Mouse (Mus musculus): Measurements from ENCODE around the gene Gm49510. TPM values are rescaled to one million over a fixed set of nuclear protein-coding genes. Genes with fewer than 3 reads are reported as not detected.
A peak's percentile ranks its signal among the peaks of the same experiment; 100 is the strongest.
"Not testable (repeated sequence)": the region's sequence is repeated elsewhere in the genome, so short reads cannot be mapped to it uniquely, and the experiment has no call there.

The Gm49510 gene
- polyA plus RNA-seq, 1 experiment from 2014 or later = not detected

DNA sequence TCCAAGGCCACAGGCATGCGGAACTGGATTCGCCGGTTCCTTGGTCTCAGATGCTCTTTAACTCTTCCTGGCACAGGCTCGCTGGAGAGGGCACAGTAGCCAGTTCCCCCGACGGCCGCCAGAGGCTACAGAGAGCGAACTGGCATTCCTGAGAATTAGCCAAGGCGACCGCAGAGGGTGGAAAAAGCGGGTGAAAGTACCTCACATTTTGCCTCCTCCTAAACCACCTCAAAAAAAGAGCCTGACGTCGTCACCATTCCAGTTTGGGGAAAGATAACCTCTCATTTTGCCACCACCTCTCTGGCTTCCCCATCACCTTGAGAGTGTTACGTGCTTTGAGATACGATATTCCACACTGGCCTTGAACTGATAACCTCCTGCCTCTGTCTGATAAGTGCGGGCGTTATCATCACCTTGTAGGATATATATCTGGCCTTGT lies 23.2 kb upstream of the Gm49510 start:
- 3% methylated on average over 17 of the region's 17 CpGs for WGBS
- peak overlapping the region; percentile 94 for H3K9ac ChIP-seq (ENCODE audit: low read depth, low read length)
- peaks cover 24% of the 10 kb centered on the region for H3K4me1 ChIP-seq (ENCODE audit: control insufficient read depth, insufficient read depth, low read length)
- ATAC-seq = peak; percentile 46
- peaks cover 4% of the 10 kb centered on the region; the same call in 1 of the 2 replicates for H3K36me3 ChIP-seq (ENCODE audit: control insufficient read depth, insufficient read depth, low read length)
- H3K27ac ChIP-seq (ENCODE audit: low read length) = peak overlapping the region; percentile 97
- H3K4me3 ChIP-seq (ENCODE audit: low read depth, low read length) = peak overlapping the region; percentile 78
- no peaks in the 10 kb centered on the region for H3K27me3 ChIP-seq (ENCODE audit: control insufficient read depth, insufficient read depth, low read depth, low read length)
- H3K9me3 ChIP-seq (replicated peaks; ENCODE audit: control insufficient read depth, low read length, poor library complexity, severe bottlenecking) = no peaks in the 10 kb centered on the region
- H3K4me2 ChIP-seq (ENCODE audit: low read length) = peak overlapping the region; percentile 75

DNA sequence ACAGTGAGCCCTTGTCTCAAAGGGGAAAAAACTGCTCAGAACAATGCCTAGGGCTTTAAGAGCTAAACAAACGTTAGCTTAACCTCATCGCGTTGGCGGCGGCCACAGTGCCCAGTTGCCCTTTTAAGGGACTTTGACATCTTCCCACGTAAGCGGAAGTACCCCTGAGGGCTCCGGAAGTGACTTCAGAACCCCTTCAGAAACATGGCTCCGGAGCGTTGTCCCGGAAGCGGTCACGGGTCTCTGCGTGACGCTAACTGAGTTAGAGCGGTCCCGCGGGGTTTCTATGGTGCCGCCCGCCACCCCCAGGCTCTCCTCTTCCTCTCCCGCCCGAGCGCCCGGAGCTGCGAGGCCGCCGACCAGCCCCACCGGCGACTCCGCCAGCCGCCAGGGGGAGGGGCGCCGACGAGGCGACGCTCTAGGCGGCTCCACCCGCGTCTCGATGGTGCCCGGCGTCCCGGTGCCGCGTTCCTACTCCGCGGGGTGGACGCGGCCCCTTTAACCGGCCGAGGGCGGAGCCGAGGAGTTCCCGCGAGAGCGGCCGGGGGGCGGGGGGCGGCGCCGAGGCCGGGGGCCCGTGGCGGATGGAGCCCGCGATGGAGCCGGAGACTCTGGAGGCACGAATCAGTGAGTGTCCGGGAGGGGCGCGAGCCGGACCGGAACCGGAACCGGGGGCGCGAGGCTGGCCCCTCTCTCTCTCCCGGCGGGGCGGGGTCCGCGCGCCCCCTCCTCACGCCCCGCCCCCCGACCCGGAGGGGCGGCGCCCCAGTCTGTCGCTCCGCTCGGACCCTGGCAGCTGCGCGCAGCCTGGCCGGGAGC lies 22.3 kb upstream of the Gm49510 start, which contains the start of gene Gga1:
Gene Gga1 (plus strand): TSS at position 200 of the 819 bp plus-strand sequence.
- Histone ChIP-seq H3K4me2 (ENCODE audit: low read length) (peak within 1 kb of the TSS; percentile 97), H3K4me1 (ENCODE audit: control insufficient read depth, insufficient read depth, low read length) (peaks cover 24% of the 10 kb centered on the region), H3K4me3 (ENCODE audit: low read depth, low read length) (peak within 1 kb of the TSS; percentile 78), H3K9me3 (replicated peaks; ENCODE audit: control insufficient read depth, low read length, poor library complexity, severe bottlenecking) (no peaks in the 10 kb centered on the region), H3K9ac (ENCODE audit: low read depth, low read length) (peak within 1 kb of the TSS; percentile 94), H3K27ac (ENCODE audit: low read length) (peak within 1 kb of the TSS; percentile 97), H3K27me3 (ENCODE audit: control insufficient read depth, insufficient read depth, low read depth, low read length) (no peaks in the 10 kb centered on the region), H3K36me3 (ENCODE audit: control insufficient read depth, insufficient read depth, low read length) (peaks cover 12% of the 10 kb centered on the region)
- under 1% methylated on average over 59 of the region's 95 CpGs for WGBS
- peak; percentile 85 for ATAC-seq

DNA sequence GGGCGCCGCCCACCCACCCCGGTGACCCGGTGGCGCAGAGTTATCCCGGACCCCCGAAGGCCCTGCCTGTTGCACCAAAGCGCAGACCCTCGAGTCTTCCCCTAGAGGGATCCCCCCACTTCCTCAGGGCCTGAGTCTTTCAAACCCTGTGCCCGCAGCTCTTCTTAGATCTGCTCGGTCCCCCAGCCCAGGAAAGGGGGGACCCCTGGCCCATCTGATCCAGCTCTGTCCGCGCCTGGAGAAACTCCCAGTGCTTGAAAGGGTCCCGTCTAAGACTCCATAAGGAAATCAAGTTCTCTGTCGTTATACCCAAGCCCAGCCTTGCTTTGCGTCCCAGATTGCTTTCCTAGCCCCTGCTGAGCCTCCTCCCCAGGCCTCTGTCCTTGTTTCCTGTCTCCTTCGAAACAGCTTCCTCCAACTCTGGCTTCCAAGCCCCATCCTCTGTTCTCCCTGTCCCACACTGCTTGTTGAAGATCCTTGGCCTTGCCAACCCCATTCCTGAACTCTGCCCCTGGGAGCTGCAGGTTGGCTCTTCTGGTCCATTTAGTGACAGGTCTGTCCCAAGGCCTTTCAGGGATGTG lies 21.6 kb upstream of the Gm49510 start:
- WGBS = under 1% methylated on average over 17 of the region's 17 CpGs

DNA sequence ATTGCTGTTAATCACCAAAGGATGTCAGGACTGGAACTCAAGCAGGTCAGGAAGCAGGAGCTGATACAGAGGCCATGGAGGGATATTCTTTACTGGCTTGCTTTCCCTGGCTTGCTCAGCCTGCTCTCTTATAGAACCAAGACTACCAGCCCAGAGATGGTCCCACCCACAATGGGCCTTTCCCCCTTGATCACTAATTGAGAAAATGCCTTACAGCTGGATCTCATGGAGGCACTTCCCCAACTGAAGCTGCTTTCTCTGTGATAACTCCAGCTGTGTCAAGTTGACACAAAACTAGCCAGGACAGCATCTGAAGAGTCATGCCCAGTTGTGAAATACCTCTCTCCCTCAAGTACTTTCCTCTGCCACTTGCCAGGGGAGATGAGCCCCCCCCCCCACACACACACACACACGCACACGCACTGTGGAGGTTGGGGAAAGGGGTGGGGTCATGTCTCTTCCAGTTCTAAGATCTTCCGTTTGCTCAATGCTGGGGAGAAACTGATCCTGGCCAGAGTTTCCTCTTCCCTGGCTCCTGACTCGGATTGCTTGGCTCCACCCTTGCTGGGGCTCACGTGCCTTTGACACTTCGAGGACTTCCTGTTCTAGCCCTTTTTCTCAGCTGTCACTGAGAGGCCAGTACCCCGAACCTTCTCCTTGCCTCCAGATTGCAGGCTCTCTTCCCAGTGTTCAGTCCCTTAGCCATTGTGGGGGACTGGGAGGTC lies 20.5 kb upstream of the Gm49510 start:
- WGBS = 80% methylated on average over 7 of the region's 7 CpGs
- Histone ChIP-seq H3K4me1 (ENCODE audit: control insufficient read depth, insufficient read depth, low read length) (peaks cover 24% of the 10 kb centered on the region), H3K9ac (ENCODE audit: low read depth, low read length) (0 out of 2 replicates have a peak overlapping the region, but pooled peaks have one; percentile 28), H3K36me3 (ENCODE audit: control insufficient read depth, insufficient read depth, low read length) (peaks cover 23% of the 10 kb centered on the region)
- H3K4me2 ChIP-seq (ENCODE audit: low read length); H3K4me3 ChIP-seq (ENCODE audit: low read depth, low read length); H3K27me3 ChIP-seq (ENCODE audit: control insufficient read depth, insufficient read depth, low read depth, low read length); H3K27ac ChIP-seq (ENCODE audit: low read length); ATAC-seq; H3K9me3 ChIP-seq (replicated peaks; ENCODE audit: control insufficient read depth, low read length, poor library complexity, severe bottlenecking): not testable (repeated sequence)

More for the DNA sequence above, 21.6 kb upstream of the Gm49510 start:
- peak overlapping the region; percentile 97 for H3K27ac ChIP-seq (ENCODE audit: low read length)
- peaks cover 24% of the 10 kb centered on the region for H3K4me1 ChIP-seq (ENCODE audit: control insufficient read depth, insufficient read depth, low read length)
- H3K9me3 ChIP-seq (replicated peaks; ENCODE audit: control insufficient read depth, low read length, poor library complexity, severe bottlenecking) = no peaks in the 10 kb centered on the region
- H3K4me2 ChIP-seq (ENCODE audit: low read length) = peak overlapping the region; percentile 97
- ATAC-seq = peak; percentile 47
- H3K9ac ChIP-seq (ENCODE audit: low read depth, low read length) = peak overlapping the region; percentile 94
- H3K4me3 ChIP-seq (ENCODE audit: low read depth, low read length) = peak overlapping the region; percentile 78
- no peaks in the 10 kb centered on the region for H3K27me3 ChIP-seq (ENCODE audit: control insufficient read depth, insufficient read depth, low read depth, low read length)
- H3K36me3 ChIP-seq (ENCODE audit: control insufficient read depth, insufficient read depth, low read length) = peaks cover 13% of the 10 kb centered on the region

DNA sequence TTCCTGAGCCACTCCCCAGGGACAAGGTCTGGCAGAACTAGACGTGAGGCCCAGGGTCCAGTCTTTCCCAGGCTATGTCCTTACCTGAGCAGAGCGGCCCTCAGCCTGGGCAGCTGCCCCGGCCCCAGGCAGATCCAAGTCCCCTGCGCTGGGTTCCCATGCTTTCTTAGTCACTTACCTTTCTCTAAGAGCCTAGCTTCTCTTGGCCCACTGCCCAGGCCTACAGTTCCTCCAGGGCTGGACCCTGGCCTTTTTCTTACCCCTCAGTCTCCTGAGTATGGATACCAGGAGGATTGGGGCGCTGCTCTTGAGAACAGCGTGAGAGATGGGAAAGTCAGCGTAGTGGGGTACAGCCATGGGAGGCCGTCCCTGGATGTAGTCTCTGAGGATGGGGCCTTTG lies 19.0 kb upstream of the Gm49510 start:
- Histone ChIP-seq H3K4me1 (ENCODE audit: control insufficient read depth, insufficient read depth, low read length) (peaks cover 22% of the 10 kb centered on the region), H3K4me2 (ENCODE audit: low read length) (no peak overlapping the region), H3K36me3 (ENCODE audit: control insufficient read depth, insufficient read depth, low read length) (peaks cover 34% of the 10 kb centered on the region), H3K9ac (ENCODE audit: low read depth, low read length) (no peak overlapping the region), H3K27me3 (ENCODE audit: control insufficient read depth, insufficient read depth, low read depth, low read length) (no peaks in the 10 kb centered on the region), H3K9me3 (replicated peaks; ENCODE audit: control insufficient read depth, low read length, poor library complexity, severe bottlenecking) (no peaks in the 10 kb centered on the region), H3K27ac (ENCODE audit: low read length) (no peak overlapping the region), H3K4me3 (ENCODE audit: low read depth, low read length) (no peak overlapping the region)
- WGBS = 94% methylated on average over 8 of the region's 8 CpGs
- ATAC-seq = no peak

DNA sequence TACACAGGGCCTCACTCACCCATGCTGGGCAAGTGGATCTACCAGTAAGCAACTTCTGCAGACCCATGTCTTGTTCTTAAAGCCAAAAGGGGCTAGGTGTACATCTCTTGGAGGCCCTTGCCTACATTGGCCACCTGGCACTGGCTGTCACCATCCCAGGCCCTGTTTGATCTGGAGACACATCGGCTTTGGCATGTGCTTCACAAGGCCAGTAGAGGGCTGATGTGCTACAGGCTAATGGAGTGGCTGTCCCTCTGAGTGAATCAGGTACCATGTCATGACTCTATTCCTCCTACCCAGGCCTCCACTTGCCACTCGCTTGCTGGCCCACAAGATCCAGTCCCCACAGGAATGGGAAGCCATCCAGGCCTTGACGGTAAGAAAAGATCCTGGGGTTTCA lies 17.6 kb upstream of the Gm49510 start:
- Histone ChIP-seq H3K36me3 (ENCODE audit: control insufficient read depth, insufficient read depth, low read length) (peaks cover 40% of the 10 kb centered on the region), H3K27me3 (ENCODE audit: control insufficient read depth, insufficient read depth, low read depth, low read length) (no peaks in the 10 kb centered on the region), H3K9me3 (replicated peaks; ENCODE audit: control insufficient read depth, low read length, poor library complexity, severe bottlenecking) (no peaks in the 10 kb centered on the region), H3K4me2 (ENCODE audit: low read length) (no peak overlapping the region), H3K27ac (ENCODE audit: low read length) (no peak overlapping the region), H3K4me1 (ENCODE audit: control insufficient read depth, insufficient read depth, low read length) (peaks cover 13% of the 10 kb centered on the region), H3K4me3 (ENCODE audit: low read depth, low read length) (no peak overlapping the region), H3K9ac (ENCODE audit: low read depth, low read length) (no peak overlapping the region)
- no peak for ATAC-seq
- WGBS = 90% methylated on average over 3 of the region's 3 CpGs

DNA sequence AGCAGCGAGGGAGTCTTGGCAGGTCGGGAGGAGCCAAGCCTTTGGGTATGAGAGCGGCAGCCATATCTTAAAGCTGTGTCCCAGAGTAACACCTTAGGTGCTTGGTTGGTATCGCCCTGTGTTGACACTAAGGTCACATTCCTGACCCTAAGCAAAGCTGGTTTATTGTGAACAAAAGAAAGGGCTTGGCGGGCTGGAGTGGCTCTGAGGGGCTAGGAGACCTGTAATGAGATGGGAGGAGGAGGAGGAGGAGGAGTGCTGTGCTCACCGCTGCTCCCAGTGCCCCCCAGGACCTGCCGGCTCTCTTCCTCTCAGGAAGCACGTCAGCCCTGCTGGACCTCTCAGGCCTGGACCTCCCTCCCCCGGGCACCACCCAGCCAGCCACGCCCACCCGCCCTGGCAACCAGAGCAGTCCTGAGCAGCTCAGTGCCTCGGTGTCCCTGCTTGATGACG lies 10.0 kb upstream of the Gm49510 start:
- H3K27me3 ChIP-seq (ENCODE audit: control insufficient read depth, insufficient read depth, low read depth, low read length) = no peaks in the 10 kb centered on the region
- no peak for ATAC-seq
- no peak overlapping the region for H3K4me3 ChIP-seq (ENCODE audit: low read depth, low read length)
- no peaks in the 10 kb centered on the region for H3K9me3 ChIP-seq (replicated peaks; ENCODE audit: control insufficient read depth, low read length, poor library complexity, severe bottlenecking)
- no peaks in the 10 kb centered on the region for H3K4me1 ChIP-seq (ENCODE audit: control insufficient read depth, insufficient read depth, low read length)
- no peak overlapping the region for H3K9ac ChIP-seq (ENCODE audit: low read depth, low read length)
- 19% methylated on average over 13 of the region's 13 CpGs for WGBS
- no peak overlapping the region for H3K4me2 ChIP-seq (ENCODE audit: low read length)
- H3K27ac ChIP-seq (ENCODE audit: low read length) = no peak overlapping the region
- H3K36me3 ChIP-seq (ENCODE audit: control insufficient read depth, insufficient read depth, low read length) = peaks cover 33% of the 10 kb centered on the region

DNA sequence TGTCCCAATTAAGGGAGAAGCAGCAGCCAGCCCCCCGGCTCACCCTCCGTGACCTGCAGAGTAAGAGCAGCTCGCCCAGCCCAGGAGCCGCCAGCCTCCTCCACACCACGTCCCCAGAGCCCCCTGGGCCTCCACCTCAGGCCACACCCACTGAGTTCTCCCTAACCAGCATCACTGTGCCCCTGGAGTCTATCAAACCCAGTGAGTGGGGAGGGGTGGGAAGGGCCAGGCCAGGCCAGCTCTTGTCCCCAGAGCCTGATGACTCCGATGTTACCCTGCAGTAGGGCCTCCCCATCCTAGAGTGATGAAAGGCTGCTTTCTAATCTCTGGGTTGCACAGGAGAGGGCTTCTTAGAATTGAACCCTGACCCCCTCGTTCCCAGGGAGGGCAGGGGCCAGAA lies 7.0 kb upstream of the Gm49510 start:
- no peak for ATAC-seq
- no peak overlapping the region for H3K9ac ChIP-seq (ENCODE audit: low read depth, low read length)
- H3K27ac ChIP-seq (ENCODE audit: low read length) = no peak overlapping the region
- H3K4me2 ChIP-seq (ENCODE audit: low read length) = no peak overlapping the region
- H3K9me3 ChIP-seq (replicated peaks; ENCODE audit: control insufficient read depth, low read length, poor library complexity, severe bottlenecking) = no peaks in the 10 kb centered on the region
- no peaks in the 10 kb centered on the region for H3K27me3 ChIP-seq (ENCODE audit: control insufficient read depth, insufficient read depth, low read depth, low read length)
- H3K4me3 ChIP-seq (ENCODE audit: low read depth, low read length) = no peak overlapping the region
- peaks cover 22% of the 10 kb centered on the region for H3K36me3 ChIP-seq (ENCODE audit: control insufficient read depth, insufficient read depth, low read length)
- no peaks in the 10 kb centered on the region for H3K4me1 ChIP-seq (ENCODE audit: control insufficient read depth, insufficient read depth, low read length)
- 70% methylated on average over 7 of the region's 7 CpGs for WGBS

All from midbrain, embryonic 16.5 days (tissue).